Mouse (Mus musculus): ENCODE data around the gene Cd300e.
A peak's percentile ranks its signal among the peaks of the same experiment; 100 is the strongest.

Gene Cd300e

GRCm38 (mm10) chr11:115062077-115062476 lies at the start of gene Cd300e:
TSS of gene Cd300e (minus strand) at chr11:115062177.
- no peak for DNase-seq (ENCODE audit: low spot score in 2 of 2)

- no peak for DNase-seq (ENCODE audit: low spot score in 2 of 2)
These were observed 48.3 kb upstream of the Cd300e start for GRCm38 (mm10) chr11:115110271-115110670.

GRCm38 (mm10) chr11:115108176-115108575 lies 46.2 kb upstream of the Cd300e start:
- DNase-seq (ENCODE audit: low spot score in 2 of 2) = no peak

DNA sequence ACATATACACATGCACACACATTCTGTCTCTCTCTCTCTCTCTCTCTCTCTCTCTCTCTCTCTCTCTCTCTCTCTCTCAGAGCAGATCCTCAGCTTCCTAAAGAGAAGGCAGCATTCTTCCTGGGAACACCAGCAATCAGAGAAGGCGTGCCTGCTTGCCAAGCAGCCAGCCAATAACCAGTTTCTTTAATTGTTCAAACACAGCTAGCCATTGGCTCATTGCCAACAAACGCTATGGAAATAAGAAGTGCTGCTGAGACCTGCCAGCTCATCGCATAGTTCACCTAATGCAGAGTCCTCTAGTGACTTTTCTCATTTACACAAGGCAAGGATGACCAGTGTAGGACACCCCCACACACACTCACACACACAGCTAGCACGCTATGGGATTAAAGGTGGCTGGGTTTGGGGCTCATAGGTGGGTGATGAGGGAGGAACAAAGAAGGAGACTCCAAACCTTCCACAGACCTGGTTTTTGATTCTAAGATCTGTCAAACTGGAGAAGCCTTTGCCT lies 45.5 kb upstream of the Cd300e start:
- no peak for DNase-seq (ENCODE audit: low spot score in 2 of 2)

DNA sequence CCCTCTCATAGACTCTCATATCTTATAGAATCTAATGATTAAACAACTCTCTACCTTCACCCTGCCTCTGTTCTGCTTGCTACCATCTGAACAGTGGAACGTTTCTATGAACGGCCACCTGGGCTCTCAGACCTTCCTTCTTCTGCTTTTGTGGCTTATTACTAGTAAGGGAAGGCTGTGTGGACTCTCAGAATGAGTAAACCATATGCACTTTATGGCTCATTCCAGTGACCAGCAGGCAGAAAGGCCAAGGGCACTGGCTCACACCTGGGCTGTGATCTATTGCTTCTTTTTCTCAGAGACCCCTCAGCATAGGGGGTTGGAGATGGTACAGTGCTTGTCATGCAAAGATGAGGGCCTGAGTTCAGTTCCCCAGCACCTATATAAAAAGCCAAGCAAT lies 44.7 kb upstream of the Cd300e start:
- no peak for DNase-seq (ENCODE audit: low spot score in 2 of 2)

- no peak for DNase-seq (ENCODE audit: low spot score in 2 of 2)
These were observed 43.0 kb upstream of the Cd300e start for GRCm38 (mm10) chr11:115104769-115105563.

- DNase-seq (ENCODE audit: low spot score in 2 of 2) = no peak
These were observed 41.8 kb upstream of the Cd300e start for GRCm38 (mm10) chr11:115103470-115104413.

- no peak for DNase-seq (ENCODE audit: low spot score in 2 of 2)
These were observed 40.1 kb upstream of the Cd300e start for GRCm38 (mm10) chr11:115102116-115102515.

GRCm38 (mm10) chr11:115101615-115102051 lies 39.7 kb upstream of the Cd300e start:
- no peak for DNase-seq (ENCODE audit: low spot score in 2 of 2)

DNA sequence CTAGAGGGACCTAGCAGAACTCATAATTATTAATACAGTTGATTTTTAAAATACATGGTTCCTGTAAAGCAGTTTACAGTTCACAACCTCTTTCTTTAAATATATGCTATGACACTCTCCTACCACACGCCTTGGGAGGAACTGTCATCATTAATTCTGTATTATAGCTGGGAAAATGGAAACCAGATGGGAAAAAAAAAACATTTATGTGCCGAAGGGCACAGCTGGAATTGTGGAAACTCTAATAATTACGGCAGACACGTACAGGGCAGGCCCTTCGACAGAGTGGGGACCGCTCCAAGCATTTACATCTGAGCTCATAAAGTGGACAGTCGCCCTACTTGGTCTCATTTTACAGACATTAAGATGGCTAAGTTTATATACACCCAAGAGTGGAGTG lies 38.8 kb upstream of the Cd300e start:
- no peak for DNase-seq (ENCODE audit: low spot score in 2 of 2)

GRCm38 (mm10) chr11:115100032-115100621 lies 38.1 kb upstream of the Cd300e start:
- DNase-seq (ENCODE audit: low spot score in 2 of 2) = no peak

GRCm38 (mm10) chr11:115099241-115099840 lies 37.4 kb upstream of the Cd300e start:
- DNase-seq (ENCODE audit: low spot score in 2 of 2) = no peak

GRCm38 (mm10) chr11:115098203-115098932 lies 36.4 kb upstream of the Cd300e start:
- DNase-seq (ENCODE audit: low spot score in 2 of 2) = peak in 1 of 2 experiments; percentile 24

GRCm38 (mm10) chr11:115092140-115092539 lies 30.2 kb upstream of the Cd300e start:
- DNase-seq (ENCODE audit: low spot score in 2 of 2) = no peak

DNA sequence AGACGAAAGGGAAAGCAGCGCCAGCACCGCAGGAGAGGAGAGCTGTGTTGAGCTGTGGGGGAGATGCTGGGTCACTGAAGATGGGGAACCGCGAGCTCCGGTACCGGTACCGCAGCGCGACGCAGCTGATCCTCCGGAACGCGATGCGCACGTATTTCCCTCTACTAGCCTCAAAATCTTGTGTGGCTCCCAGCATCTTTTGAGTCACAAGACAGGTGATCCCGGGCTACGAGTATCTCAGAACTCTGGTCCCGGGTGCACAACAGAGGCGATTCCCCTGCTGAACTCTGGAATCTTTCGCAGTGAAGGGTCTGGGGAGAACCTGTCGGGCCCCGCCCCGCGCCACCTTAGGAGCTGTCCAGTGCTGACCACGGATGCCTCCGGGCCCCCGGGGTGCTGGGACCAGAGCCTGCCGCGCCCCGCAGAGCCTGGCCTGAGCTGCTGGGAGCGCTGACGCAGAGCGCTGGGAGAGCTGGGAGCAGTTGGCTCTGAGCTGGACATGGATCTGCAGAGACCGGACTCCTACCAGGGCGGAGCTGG lies 29.5 kb upstream of the Cd300e start, which contains the start of gene Rab37:
Gene Rab37 (plus strand): TSS at position 70 of the 540 bp plus-strand sequence.
- DNase-seq (ENCODE audit: low spot score in 2 of 2) = no peak

GRCm38 (mm10) chr11:115089853-115090252 lies 27.9 kb upstream of the Cd300e start:
- DNase-seq (ENCODE audit: low spot score in 2 of 2) = no peak

DNA sequence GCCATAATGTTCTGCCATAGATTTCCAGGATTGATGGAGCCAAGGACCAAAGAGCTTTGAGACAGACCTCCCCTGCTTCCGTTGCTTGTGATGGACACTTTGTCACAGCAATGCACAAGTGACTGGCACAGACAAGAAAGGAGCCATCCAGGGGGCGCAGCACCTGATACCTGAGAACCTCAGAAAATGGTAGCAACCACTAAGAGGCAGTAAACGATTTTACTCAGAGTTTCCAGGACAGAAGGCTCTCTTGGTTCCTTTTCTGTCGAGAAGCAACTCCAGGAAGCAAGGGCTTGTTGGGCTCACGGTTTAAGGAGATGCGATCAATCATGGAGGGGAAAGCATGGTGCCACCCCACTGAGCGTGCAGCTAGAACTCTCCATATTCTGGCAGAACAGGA lies 24.2 kb upstream of the Cd300e start:
- DNase-seq (ENCODE audit: low spot score in 2 of 2) = no peak

DNA sequence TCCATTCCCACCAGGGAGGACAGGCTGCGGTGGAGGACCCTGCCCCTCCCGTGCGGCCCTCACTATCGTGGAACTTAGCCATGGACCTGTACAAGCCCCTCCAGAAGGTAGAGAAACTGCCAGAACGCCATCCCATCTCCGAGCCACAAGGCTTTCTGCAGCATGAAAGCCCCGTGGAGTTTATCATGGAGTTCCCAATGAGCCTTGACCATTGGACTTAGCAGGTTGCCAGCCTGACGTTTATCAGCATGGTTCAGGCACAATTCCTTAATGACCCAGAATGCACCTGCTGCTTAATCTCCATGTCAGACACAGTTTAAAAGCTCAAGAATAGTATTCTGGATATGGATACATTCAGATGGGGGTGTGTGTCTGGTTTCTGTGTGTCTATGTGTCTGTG lies 23.1 kb upstream of the Cd300e start:
- no peak for DNase-seq (ENCODE audit: low spot score in 2 of 2)

DNA sequence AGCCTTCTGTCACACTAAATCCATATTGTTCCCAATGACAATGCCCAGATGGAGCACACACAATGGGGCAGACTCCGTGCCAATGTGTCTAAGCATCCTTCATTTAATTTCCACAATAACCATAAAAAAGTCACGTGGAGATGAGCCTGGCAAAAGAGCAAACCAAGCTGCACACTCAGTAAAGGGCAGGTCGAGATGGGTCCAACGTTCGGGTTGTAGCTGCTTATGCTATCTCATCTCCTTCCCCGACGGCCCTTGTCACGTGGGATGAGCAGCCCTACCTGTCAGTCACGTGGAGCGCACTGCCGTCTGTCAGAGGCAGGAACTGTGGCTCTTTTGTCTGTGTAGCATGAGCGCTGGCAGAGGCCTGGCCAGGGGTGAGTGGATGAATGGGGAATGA lies 22.6 kb upstream of the Cd300e start:
- no peak for DNase-seq (ENCODE audit: low spot score in 2 of 2)

DNA sequence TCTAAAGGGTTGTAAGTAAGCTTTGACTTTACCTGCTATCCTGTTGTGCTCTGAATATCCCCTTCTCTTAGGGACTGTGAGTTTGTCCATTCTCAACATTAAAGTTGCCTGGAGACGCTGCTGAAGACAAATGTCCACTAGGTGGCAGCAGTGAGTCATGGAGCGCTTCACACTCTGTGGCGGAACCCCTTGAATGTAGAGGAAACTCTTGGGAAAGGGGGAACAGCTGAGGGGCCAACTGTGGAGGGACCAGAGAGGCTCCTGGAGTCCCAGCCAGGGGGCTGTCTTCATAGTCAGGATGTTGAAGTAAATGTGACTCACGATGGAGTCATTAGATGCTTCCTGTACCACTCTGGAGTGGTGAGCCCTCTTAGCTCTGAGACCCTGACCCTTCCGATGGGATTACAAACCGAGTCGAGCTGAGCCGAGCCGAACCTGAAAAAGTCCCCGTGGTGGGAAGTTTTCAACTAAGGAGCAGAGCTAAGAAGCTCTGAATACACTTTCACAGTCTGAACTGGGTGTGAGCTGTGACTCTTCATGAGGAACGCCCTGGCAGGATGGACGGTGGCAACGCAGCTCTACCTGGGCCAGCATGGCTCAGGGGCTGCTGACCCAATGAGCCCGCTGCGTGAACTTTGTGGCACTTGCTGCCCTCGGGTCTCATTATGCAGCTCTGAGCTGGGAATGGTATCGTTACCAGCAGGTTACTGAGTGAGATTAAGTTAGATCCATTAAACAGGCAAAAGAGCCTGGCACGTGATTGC lies 21.6 kb upstream of the Cd300e start:
- DNase-seq (ENCODE audit: low spot score in 2 of 2) = peak in 1 of 2 experiments; percentile 74

Data from frontal cortex, postnatal 10 days (tissue).